Mouse (Mus musculus) kidney, postnatal 14 days (tissue): Measurements from ENCODE around the gene Sh2b2.
A peak's percentile ranks its signal among the peaks of the same experiment; 100 is the strongest.

Source experiments
- DNase-seq: peaks from one replicate; pipeline ENCODE4 v3.0.0; 2022; ENCODE audit warnings: mixed read lengths

The Sh2b2 gene

GRCm38 (mm10) chr5:136246452-136246838 lies at the start of gene Sh2b2:
Gene Sh2b2 (minus strand): TSS chr5:136246556.
- DNase-seq = no peak

DNA sequence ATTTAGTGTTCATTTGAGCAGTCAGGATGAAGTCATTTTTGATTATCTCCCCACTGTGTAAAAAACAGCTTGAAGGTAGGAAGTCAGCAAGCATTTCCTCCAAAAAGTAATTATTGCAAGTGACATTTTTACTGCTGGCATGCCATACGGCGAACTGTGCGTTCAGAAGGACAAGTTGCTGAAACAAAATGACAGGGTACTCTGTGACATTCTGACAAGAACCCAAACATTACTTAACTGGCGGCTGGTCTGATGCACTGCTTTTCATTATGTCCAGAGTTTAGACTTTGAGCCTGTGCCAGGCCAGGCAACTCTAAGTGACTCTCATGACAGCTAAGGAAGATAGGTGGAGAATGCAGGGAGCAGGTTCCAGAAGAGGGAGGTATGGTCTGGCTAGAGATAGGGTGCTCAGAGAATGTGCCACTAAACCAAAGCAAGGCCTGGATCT lies 46.6 kb upstream of the Sh2b2 start:
- DNase-seq = peak; percentile 21

GRCm38 (mm10) chr5:136292361-136292760 lies 46.0 kb upstream of the Sh2b2 start:
- peak; percentile 17 for DNase-seq

DNA sequence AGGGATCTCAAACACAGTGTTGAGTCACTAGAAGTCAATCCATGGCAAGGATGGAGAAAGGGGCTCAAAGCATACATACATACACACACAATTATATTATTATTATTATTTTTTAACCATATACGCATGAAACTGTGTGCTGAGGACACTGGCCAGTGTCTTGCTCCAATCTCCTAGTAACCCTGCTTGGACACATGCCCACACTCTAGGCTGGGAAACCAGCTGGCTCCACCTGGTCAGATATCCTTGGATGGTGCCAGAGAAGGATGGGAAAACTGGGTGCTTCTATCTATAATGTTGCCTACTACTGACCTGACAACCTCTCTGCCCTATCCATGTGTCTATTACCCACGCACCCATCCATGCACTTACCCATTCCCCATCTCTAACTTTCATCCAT lies 45.2 kb upstream of the Sh2b2 start:
- no peak for DNase-seq

GRCm38 (mm10) chr5:136289776-136290175 lies 43.4 kb upstream of the Sh2b2 start:
- no peak for DNase-seq

DNA sequence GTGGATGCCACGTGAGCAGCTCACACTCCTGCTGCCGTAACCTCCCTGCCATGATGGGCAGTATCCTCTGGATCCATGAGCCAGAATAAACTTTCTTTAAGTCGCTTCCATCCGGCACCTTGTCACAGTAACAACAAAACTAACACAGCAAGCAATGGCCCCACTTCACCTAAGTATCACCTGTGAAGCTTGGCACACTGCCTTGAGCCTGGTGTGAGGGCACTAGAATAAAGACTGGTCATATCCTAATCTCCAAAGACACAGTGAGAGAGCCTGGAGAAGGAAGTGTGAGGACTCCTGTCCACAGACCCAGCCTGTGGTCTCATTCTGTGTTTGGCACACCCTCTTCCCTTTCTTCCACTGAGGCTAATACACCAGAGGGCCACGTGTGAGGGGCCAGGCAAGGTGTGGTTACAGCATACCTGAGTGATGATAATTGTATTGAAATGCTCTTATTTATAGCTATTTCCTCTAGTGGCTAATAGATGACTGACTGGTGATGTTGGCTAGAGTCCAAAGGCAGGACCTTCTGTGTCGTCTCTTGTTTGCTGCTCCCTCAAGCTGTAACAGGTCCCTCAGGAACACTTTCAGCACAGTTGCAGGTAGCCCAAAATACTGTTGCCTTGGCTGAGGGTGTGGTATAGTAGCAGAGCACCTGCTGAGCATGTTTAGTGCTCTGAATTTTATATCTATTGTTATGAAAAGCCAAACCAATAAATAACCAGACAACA lies 42.2 kb upstream of the Sh2b2 start:
- no peak for DNase-seq

- DNase-seq = no peak
Measured at GRCm38 (mm10) chr5:136286566-136286965, 40.2 kb upstream of the Sh2b2 start.

GRCm38 (mm10) chr5:136285106-136285505 lies 38.8 kb upstream of the Sh2b2 start:
- no peak for DNase-seq

DNA sequence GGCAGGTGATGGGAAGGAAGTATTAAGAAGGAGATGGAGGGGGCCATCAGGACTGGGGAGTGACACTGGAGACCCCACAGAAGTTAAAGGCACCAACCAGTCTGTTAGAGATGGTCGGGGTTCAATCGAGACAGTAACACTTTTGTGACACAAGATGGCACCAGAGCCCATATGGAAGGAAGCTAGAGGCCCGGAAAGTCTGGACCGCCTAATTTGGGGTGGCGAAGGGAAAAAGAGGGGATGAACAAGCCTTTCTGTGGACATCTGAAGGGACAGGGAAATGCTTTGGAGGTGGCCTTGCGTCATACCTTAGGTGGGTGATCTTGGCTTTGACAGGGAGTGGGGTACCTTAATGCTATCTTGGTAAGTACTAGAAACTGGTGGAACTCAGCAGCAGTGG lies 35.0 kb upstream of the Sh2b2 start:
- peak; percentile 28 for DNase-seq

GRCm38 (mm10) chr5:136274739-136275138 lies 28.4 kb upstream of the Sh2b2 start:
- DNase-seq = no peak

DNA sequence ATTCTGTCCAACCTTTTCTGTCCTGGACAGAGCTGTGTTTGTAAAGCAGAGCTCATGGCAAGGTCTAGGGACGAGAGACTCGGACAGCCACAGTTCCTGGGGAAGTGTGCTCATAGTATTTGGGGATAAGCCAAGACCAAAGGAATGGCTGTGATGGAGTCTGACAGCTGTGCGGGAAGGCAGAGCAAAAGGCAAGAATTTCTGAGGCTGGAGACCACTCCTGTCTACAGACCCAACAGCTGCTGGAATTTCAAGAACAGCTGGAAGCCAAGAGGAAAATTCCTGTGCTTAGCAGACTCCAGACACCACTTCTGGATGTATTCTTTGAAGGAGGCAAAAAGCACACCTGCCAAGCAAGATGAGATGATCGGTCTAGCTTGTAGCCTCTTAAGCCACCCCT lies 23.6 kb upstream of the Sh2b2 start:
- DNase-seq = no peak

DNA sequence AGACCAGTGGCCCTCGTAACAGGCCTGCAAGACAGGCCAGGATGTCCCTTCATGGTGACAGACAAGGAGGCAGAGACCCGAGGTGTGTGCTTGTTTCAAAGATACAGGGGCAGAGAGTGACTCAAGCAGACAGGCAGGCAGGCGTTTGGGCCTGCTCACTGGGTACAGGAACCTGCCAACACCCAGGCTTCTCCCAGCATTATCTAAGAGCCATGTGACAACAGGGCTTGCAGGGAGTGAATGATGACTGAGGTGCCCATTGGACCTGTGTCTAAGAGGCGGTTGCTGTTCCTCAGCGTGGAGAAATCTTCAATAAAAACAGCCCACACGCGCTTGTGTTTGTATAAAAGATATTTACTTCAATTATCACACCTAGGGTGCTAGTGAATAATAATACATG lies 19.7 kb upstream of the Sh2b2 start:
- DNase-seq = no peak

GRCm38 (mm10) chr5:136263342-136263741 lies 17.0 kb upstream of the Sh2b2 start:
- no peak for DNase-seq

DNA sequence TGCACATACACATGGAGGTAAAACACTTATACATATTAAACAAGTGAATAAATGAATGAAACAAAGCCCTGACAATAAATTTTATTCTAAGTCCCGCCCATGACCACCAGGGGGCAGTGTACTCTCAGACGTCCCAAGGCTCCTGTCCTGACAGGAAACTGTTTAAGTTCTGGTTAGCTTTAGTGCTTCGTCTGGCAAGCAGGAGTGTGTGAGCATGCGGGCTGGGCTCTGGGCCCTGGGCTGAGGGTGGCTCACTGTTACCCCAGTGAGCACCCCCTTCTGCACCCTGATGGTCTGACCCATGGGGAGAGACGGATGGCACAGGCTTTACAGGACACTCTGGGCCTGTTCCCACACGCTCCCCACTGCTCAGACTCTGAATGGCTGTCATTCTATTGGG lies 12.6 kb upstream of the Sh2b2 start:
- DNase-seq = peak; percentile 70

- DNase-seq = peak; percentile 81
Measured at GRCm38 (mm10) chr5:136252899-136253298, 6.5 kb upstream of the Sh2b2 start.

- no peak for DNase-seq
Measured at GRCm38 (mm10) chr5:136251004-136251403, 4.6 kb upstream of the Sh2b2 start.

DNA sequence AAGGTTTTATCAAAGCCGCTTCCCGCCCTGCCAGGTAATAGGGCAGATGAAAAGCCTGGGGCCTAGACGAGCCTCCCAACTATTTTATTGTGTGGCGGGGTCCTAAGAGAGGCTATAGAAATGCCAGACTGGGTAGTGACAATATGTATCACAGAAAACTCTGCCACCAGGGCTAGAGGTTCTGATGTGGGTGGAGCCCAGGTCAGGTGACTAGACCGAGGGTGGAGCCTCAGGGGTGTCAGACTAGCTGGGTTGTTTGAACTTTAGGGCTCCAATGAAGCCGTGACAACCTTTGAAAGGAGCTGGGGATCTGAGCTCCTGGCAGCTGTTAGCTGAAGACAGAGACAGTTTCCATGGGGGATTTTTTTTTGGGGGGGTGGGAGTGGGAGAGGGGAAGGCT lies 2.1 kb upstream of the Sh2b2 start:
- no peak for DNase-seq

DNA sequence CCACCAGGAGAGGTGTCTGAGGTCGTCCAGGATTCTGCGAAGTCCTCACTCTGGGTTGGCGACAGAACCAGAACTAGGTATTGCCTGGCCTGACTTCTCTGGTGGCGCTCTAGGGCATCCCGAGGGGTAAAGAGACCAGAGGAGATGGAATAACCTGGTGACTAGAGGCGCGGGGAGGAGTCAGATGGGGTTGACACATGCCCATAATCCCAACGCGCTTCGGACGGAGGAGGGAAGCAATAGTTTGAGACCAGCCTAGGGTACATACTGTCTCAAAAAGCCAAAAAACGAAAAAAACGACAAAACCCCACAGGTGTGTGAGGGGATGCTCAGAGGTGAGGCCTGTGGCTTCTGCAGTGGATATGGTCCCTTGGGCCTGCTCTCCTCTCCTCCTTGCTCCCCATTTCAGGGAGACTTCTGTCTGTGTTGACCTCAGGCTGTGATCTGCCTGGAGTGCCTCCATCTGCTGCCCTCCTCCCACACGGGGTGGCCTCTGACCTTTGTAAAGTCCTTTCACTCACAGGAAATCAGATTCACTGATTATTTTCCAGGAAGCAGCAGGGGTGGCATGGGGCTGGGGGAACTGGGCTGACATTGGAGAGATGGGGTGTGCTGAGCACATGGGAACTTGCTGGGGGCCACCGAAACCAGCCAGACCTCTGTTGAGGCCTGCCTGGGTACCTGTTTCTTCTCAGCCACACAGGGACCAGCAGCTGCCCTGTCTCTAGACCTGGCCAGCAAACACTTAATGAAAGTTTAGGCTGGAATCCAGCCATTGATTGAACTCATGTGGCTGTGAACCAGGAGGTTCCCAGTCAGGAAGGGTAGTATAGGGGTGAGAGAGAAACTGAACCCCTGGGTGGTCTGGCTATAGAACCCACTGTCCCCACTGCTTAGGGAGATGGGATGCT lies 560 bp downstream of the Sh2b2 start:
- DNase-seq = no peak

DNA sequence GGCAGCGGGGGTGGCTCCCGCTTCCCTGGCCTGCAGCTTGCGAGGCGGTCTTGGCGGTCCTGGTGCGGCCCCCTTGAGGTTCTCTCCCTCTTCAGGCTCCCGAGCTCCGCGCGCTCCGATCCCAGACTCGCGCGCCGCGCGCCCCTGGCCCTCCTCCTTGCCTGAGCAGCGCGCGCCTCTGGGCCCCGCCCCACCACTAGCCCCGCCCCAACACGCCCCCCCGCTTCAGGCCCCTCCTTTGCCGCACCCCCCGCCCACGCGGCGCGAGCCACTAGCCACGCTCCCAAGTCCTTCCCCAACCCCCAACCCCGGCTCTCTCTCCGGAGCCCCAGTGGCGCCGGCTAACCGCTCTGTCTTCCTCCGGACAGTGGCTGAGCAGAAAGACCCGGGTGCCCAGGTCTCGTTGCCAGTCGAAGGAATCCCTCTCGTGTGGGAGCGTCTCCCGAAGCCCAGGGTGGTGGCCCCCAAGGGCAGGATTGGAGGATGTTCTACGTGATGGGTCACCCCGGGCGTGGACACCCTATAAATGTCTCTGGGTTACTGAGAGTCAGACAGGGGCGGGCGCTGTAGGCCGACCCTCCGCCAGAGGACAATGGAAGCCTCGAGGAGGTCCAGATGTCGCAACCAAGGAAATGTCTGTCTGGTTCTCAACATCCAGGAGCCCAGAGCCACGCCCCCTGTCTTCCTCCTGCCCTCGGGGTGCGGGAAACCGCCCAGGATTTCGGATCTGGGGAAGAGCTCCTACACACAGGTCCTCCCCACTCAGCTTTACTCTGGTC lies 1.4 kb downstream of the Sh2b2 start:
- peak; percentile 90 for DNase-seq

DNA sequence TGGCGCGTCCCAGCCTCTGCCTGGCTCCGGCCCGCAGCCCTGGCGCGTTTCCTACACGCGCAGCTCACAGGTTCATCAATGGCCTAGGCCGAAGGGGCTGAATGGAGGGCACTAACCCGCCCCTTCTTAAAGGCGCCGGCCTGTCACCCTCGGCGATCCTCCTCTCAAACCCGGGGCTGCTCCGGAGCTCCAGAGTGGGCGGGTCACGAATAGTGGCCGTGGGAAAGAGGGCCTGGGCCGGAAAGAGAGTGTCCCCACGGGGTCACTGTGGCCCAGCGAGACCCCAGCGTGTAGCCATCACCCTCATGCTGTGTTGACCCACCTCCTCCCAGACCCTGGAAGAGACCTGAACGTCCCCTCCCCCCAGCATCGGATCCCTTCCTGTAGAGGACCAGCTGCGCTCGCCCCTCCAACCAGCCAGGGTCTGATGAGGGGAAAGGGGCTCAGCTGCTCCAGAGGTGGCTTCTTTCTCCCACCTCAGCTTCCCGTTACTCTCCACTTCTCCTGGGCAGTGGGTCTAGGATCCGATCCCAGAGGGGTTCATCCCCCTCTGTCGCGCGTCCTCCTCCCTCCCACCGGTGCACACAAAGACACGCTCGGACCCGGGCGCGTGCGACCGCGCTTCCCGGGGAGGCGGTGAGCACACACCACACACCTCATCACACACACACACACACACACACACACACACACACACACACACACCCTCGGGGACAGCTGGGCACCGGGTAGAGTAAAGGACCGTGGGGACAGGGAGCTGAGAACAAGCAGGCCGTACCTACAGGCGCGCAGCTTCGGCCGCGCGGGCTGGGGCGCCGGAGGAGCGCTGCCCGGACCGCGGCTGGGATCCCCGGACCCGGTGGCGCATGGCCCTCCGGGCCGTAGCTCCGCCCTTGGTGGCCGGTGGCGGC lies 2.2 kb downstream of the Sh2b2 start:
- peak; percentile 33 for DNase-seq

DNA sequence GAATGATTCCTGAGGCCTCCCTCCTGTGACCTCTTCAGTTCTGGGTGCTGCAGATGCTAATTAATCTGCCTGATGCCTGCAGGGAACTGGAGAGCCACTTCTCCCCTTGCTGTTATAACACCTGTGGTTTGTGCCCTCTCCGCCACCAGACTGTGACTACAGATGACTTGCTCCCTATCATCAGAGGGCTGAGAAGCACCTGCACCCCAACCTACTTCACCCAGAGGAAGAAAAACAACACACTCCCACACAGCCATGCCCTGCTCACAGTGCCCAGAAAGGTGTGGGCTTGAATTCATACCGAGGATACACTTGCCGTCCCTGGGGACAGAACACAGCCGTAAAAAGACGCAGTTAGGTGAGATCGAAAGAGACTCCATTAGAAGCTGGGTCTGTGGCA lies 5.2 kb downstream of the Sh2b2 start:
- no peak for DNase-seq

GRCm38 (mm10) chr5:136240381-136240780 lies 6.0 kb downstream of the Sh2b2 start:
- no peak for DNase-seq
